Mouse (Mus musculus) ES-E14 (cell line): ENCODE data around the gene Mapkapk2. TPM values are rescaled to one million over a fixed set of nuclear protein-coding genes. Genes with fewer than 3 reads are reported as not detected.
"Not testable (repeated sequence)": the region's sequence is repeated elsewhere in the genome, so short reads cannot be mapped to it uniquely, and the experiment has no call there.

Source experiments
- DNase-seq: peaks from one replicate; pipeline ENCODE4 v3.0.0-alpha.2; 2013; ENCODE audit warnings: low read depth, low spot score
- H3K27ac ChIP-seq: 2 replicates; pipeline ENCODE4 v1.5.1; 2012; ENCODE audit warnings: low read depth, mild to moderate bottlenecking, low read length, moderate library complexity, mixed read lengths; ENCODE audit not compliant: poor library complexity, insufficient read depth, severe bottlenecking
- H3K36me3 ChIP-seq: 2 replicates; pipeline ENCODE4 v1.6.1; 2012; ENCODE audit warnings: mild to moderate bottlenecking, low read length, moderate library complexity, mixed read lengths; ENCODE audit not compliant: control insufficient read depth, poor library complexity, insufficient read depth, severe bottlenecking
- H3K4me1 ChIP-seq, 2 experiments: fragments of 150-350 bp in 1 of 2; sonication (generic) in 1 of 2; 2 replicates each; pipeline ENCODE4 v1.6.1; 2012; ENCODE audit warnings: low read length in 2 of 2, mild to moderate bottlenecking in 1 of 2, mixed read lengths in 1 of 2; ENCODE audit not compliant: control insufficient read depth in 2 of 2, insufficient read depth in 2 of 2, poor library complexity in 1 of 2
- H3K4me3 ChIP-seq, 2 experiments: fragments of 150-350 bp in 1 of 2; sonication (generic) in 1 of 2; 2 replicates each; pipeline ENCODE4 v1.5.1; 2012; ENCODE audit warnings: low read length in 2 of 2, low read depth in 1 of 2, mild to moderate bottlenecking in 1 of 2, mixed read lengths in 1 of 2; ENCODE audit not compliant: insufficient read depth in 1 of 2, poor library complexity in 1 of 2, severe bottlenecking in 1 of 2
- H3K9ac ChIP-seq: 2 replicates; pipeline ENCODE4 v1.6.1; 2012; ENCODE audit warnings: low read depth, mild to moderate bottlenecking, low read length, mixed read lengths; ENCODE audit not compliant: poor library complexity, insufficient read depth, severe bottlenecking
- H3K9me3 ChIP-seq: fragments of 150-350 bp; sonication (generic); 2 replicates; pipeline ENCODE4 v1.6.1; 2012; ENCODE audit warnings: low read depth, mild to moderate bottlenecking, low read length; ENCODE audit not compliant: control insufficient read depth, insufficient read depth
- CHD2 ChIP-seq: IDR thresholded peaks from 2 replicates; pipeline ENCODE4 v1.6.1; 2014; ENCODE audit warnings: mild to moderate bottlenecking, low read depth, low read length, inconsistent platforms
- HCFC1 ChIP-seq: IDR thresholded peaks from 2 replicates; pipeline ENCODE4 v1.6.1; 2012; ENCODE audit warnings: low read length, inconsistent platforms, borderline replicate concordance; ENCODE audit not compliant: insufficient read depth
- MAFK ChIP-seq: IDR thresholded peaks from 2 replicates; pipeline ENCODE4 v1.6.1; 2014; ENCODE audit warnings: mild to moderate bottlenecking, low read depth, low read length, inconsistent platforms; ENCODE audit not compliant: insufficient read depth
- ZC3H11A ChIP-seq: IDR thresholded peaks from 2 replicates; pipeline ENCODE4 v1.6.1; 2012; ENCODE audit warnings: low read depth, mild to moderate bottlenecking, inconsistent platforms, low read length, borderline replicate concordance
- ZNF384 ChIP-seq: IDR thresholded peaks from 2 replicates; pipeline ENCODE4 v1.6.1; 2012; ENCODE audit warnings: low read depth, low read length, inconsistent platforms
- in situ Hi-C, 2 experiments: fragments of 600-800 bp; cut with MboI; formaldehyde crosslinking; loops; one replicate each; pipeline ENCODE4 v1.15.1; 2025; ENCODE audit warnings: low sequenced_read_pairs in 2 of 2, inconsistent platforms in 1 of 2; ENCODE audit not compliant: unreplicated experiment in 2 of 2
- total RNA-seq: library from RNA; depleted of rRNA; stranded (reverse); fragments of 300-350 nt; gene quantifications from 2 replicates; pipeline ENCODE4 v1.2.3, GENCODE M21; 2012; rRNA removed

Gene Mapkapk2
- total RNA-seq: 27.3 and 38.0 TPM in 2 replicates

DNA sequence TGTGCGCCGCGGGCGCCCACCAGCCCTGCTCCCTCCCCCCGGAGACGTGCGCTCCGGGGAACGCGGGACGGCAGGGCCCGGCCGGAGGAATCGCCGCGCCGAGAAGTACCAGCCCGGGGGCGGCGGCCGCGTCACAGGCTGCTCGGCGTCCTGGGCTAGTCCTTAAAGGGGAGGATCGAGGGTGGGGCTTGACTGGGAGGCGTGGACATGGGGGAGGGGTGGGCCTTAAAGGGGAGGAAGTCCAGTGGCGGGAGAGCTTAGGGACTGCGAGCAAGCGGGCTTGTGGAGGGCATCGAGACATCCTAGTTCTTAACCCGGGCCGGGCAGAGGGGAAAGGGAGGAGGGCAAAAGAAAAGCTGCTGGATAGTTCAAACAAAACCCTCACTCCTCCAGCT, at the start of gene Mapkapk2:
Mapkapk2 (minus strand) TSS at position 127 of the 395 bp plus-strand sequence.
- Histone ChIP-seq H3K9me3 (no peaks in the 10 kb centered on the region), H3K4me1 (peaks cover 0 to 2% of the 10 kb centered on the region in 2 experiments; a peak in 1 of 4 replicates)

DNA sequence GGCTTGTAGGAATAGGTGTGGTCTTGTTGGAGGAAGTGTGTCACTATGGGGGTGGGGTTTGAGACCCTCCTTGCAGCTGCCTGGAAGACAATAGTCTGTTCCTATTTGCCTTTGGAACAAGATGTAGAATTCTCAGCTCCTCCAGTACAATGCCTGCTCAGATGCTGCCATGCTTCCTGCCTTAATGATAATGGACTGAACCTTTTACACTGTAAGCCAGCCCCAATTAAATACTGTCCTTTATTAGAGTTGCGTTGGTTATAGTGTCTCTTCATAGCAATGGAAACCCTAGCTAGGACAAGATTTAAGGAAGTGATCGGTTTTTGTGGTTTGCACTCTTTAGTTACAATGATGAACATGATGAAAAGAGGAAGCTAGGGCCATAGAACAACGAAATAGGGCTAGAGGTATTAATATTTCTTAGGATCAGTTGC, 48.6 kb upstream of the Mapkapk2 start:
- Histone ChIP-seq H3K36me3 (no peaks in the 10 kb centered on the region), H3K9ac (peak overlapping the region; percentile 36; the same call in 1 of the 2 replicates), H3K4me1 (peaks cover 16 to 19% of the 10 kb centered on the region in 2 experiments), H3K4me3 (peak overlapping the region; percentile 59 to 67), H3K27ac (peak overlapping the region; percentile 72; the same call in 1 of the 2 replicates), H3K9me3 (no peaks in the 10 kb centered on the region)
- in situ Hi-C loops: no loop called here
- TF ChIP-seq MAFK (no peak), HCFC1 (no peak), ZNF384 (no peak), CHD2 (no peak), ZC3H11A (no peak)
- DNase-seq: no peak

More for the DNA sequence above, at the start of gene Mapkapk2:
- peak within 1 kb of the TSS; percentile 70 for H3K9ac ChIP-seq
- H3K27ac ChIP-seq: no peak within 1 kb of the TSS
- peak within 1 kb of the TSS; percentile 83 to 89 for H3K4me3 ChIP-seq
- H3K36me3 ChIP-seq: no peaks in the 10 kb centered on the region
- in situ Hi-C loops: no loop called here
- TF ChIP-seq CHD2 (0 out of 2 replicates have a peak, but pooled peaks have one; percentile 20), HCFC1 (peak; percentile 31; the same call in 1 of the 2 replicates), ZNF384 (no peak), MAFK (no peak), ZC3H11A (no peak)
- DNase-seq: peak; percentile 91

DNA sequence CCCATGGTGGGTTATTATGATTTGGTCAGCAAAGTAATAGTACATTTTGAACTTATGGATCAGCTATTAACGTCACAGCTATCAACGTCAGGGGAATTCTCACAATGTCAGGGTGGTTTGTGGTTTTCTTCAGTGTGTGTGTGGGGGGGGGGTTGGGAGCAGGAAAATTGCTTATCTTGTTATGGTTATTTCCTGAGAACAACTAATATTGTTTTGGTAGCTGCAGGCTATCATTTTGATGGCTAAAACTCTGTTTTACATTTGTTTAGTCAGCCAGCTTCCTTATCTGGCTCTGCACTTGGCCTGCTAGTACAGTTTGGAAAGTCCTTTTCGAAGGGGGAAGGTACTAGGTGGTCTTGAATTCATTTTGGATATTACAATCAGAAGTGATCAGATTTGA, 47.6 kb upstream of the Mapkapk2 start:
- H3K36me3 ChIP-seq, DNase-seq, H3K9me3 ChIP-seq, H3K27ac ChIP-seq, in situ Hi-C loops, H3K9ac ChIP-seq, H3K4me3 ChIP-seq: not testable (repeated sequence)
- peaks cover 16 to 17% of the 10 kb centered on the region in 2 experiments for H3K4me1 ChIP-seq

DNA sequence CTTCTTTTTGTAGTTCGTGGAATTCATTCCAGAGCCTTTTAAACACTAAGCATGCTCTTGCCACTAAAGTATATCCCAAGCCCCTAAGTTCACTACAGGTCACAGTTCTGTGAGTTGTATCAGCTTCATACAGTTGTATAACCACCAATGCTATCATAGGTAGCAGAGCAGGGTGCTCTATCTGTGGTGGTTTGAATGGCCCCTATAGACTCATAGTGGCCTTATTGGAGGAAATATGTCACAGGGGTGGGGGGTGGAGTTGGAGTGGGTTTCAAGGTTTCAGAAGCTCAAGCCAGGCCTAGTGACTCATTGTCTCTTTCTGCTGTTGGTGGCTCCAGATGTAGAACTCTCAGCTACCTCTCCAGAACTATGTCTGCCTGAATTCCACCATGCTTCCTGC, 44.8 kb upstream of the Mapkapk2 start:
- Histone ChIP-seq H3K27ac (no peak overlapping the region), H3K4me1 (peaks cover 5 to 12% of the 10 kb centered on the region in 2 experiments; a peak in 3 of 4 replicates), H3K36me3 (no peaks in the 10 kb centered on the region), H3K9ac (no peak overlapping the region), H3K4me3 (no peak overlapping the region), H3K9me3 (no peaks in the 10 kb centered on the region)
- no peak for DNase-seq
- TF ChIP-seq ZNF384: no peak
- TF ChIP-seq ZC3H11A: no peak
- no peak for TF ChIP-seq CHD2
- TF ChIP-seq HCFC1: no peak
- TF ChIP-seq MAFK: no peak
- in situ Hi-C loops: no loop called here

DNA sequence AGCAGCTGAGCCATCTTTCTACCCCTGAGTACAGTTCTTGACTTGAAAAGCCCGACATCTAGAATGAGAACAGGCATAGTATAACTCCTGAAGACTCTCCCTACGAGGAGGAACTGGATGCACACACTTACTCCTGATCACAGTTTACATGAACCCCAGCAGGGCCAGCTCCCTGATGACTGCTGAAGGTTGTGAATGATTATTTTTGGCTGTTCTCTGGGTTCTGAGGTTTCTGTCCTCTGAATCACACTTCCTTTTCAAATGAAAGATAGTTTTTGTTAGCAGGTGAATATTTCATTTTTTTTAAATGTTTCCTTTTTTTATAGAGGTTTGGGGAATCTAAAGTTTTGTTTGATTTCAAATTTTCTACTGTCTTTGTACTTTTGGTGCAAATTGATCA, 43.8 kb upstream of the Mapkapk2 start:
- Histone ChIP-seq H3K9ac (no peak overlapping the region), H3K4me1 (peaks cover 5 to 11% of the 10 kb centered on the region in 2 experiments; a peak in 3 of 4 replicates), H3K36me3 (no peaks in the 10 kb centered on the region), H3K4me3 (no peak overlapping the region), H3K27ac (no peak overlapping the region), H3K9me3 (no peaks in the 10 kb centered on the region)
- in situ Hi-C loops: no loop called here
- TF ChIP-seq ZNF384 (no peak), HCFC1 (no peak), MAFK (no peak), ZC3H11A (no peak), CHD2 (no peak)
- no peak for DNase-seq
